Mouse (Mus musculus) liver, embryonic 14.5 days (tissue): Measurements from ENCODE around the gene Bmp8b. TPM values are rescaled to one million over a fixed set of nuclear protein-coding genes. Genes with fewer than 3 reads are reported as not detected.

Source experiments
- ATAC-seq: fragments of 200-750 bp; cut with Nextera tagmentation; 2 replicates; pipeline ENCODE4 v1.8.0; 2017; ENCODE audit warnings: moderate number of reproducible peaks, mild to moderate bottlenecking, moderate library complexity; ENCODE audit not compliant: insufficient read depth
- DNase-seq, 3 experiments: peaks; one replicate each; pipeline ENCODE4 v3.0.0-alpha.2; 2012 to 2013; ENCODE audit warnings: low read depth in 3 of 3, low spot score in 3 of 3
- H3K27ac ChIP-seq: fragments of 300-500 bp; sonication (generic); 2 replicates; pipeline ENCODE4 v1.5.1; 2014; ENCODE audit warnings: moderate library complexity, mild to moderate bottlenecking, control low read depth, inconsistent platforms
- H3K27me3 ChIP-seq: fragments of 300-500 bp; sonication (generic); 2 replicates; pipeline ENCODE4 v1.6.1; 2014; ENCODE audit warnings: mild to moderate bottlenecking, low read length, moderate library complexity; ENCODE audit not compliant: control insufficient read depth, insufficient read depth
- H3K36me3 ChIP-seq: fragments of 300-500 bp; sonication (generic); replicated peaks from 2 replicates; pipeline ENCODE4 v1.6.1; 2014; ENCODE audit warnings: low read depth; ENCODE audit not compliant: control insufficient read depth, insufficient read depth
- H3K4me1 ChIP-seq, 2 experiments: fragments of 200-500 bp in 1 of 2; fragments of 300-500 bp in 1 of 2; sonication (generic) in 1 of 2; replicated peaks; 2 replicates each; pipeline ENCODE4 v1.6.1; 2012 to 2014; ENCODE audit warnings: antibody characterized with exemption in 1 of 2, inconsistent platforms in 1 of 2, low read length in 1 of 2; ENCODE audit not compliant: control insufficient read depth in 2 of 2, insufficient read depth in 2 of 2
- H3K4me2 ChIP-seq: fragments of 300-500 bp; sonication (generic); 2 replicates; pipeline ENCODE4 v1.6.1; 2014; ENCODE audit warnings: low read depth, mild to moderate bottlenecking, control low read depth, moderate library complexity
- H3K4me3 ChIP-seq, 2 experiments: fragments of 200-500 bp in 1 of 2; fragments of 300-500 bp in 1 of 2; sonication (generic) in 1 of 2; 2 replicates each; pipeline ENCODE4 v1.5.1; 2012 to 2014; ENCODE audit warnings: low read depth in 2 of 2, low read length in 2 of 2, mild to moderate bottlenecking in 2 of 2, control low read depth in 1 of 2, inconsistent platforms in 1 of 2, moderate library complexity in 1 of 2; ENCODE audit not compliant: insufficient read depth in 1 of 2
- H3K9ac ChIP-seq: fragments of 300-500 bp; sonication (generic); replicated peaks from 2 replicates; pipeline ENCODE4 v1.6.1; 2014; ENCODE audit warnings: mild to moderate bottlenecking, control low read depth, moderate library complexity
- H3K9me3 ChIP-seq: fragments of 300-500 bp; sonication (generic); 2 replicates; pipeline ENCODE4 v1.6.1; 2016; ENCODE audit warnings: low read length, mixed read lengths; ENCODE audit not compliant: control insufficient read depth
- CTCF ChIP-seq: IDR thresholded peaks from 2 replicates; pipeline ENCODE4 v1.5.1; 2016; ENCODE audit warnings: antibody characterized with exemption, low read depth, control low read depth
- EP300 ChIP-seq: IDR thresholded peaks from 2 replicates; pipeline ENCODE4 v1.6.1; 2016; ENCODE audit warnings: antibody characterized with exemption, low read depth
- WGBS: fragments of 180-500 bp; shearing (Covaris S2); extraction: QIAGEN DNeasy Blood & Tissue Kit; methylation state at CpG from one replicate; pipeline ENCODE4 v1.1.7; 2014; ENCODE audit not compliant: insufficient replicate concordance; 5-methylcytosine and 5-hydroxymethylcytosine counted together
- polyA plus RNA-seq, 2 experiments: library from polyadenylated mRNA; depleted of rRNA in 1 of 2; stranded (reverse) in 1 of 2; unstranded in 1 of 2; fragments of >200 nt; fragmentation: Nextera tagmentation in 1 of 2; extraction: Ambion mirVana in 1 of 2; gene quantifications; 2 replicates each; pipeline versions ENCODE4 v1.2.1 to v1.2.3; 2012 to 2014

The Bmp8b gene
- polyA plus RNA-seq, 2 experiments, result 0.22 to 0.24 TPM

- H3K4me1 ChIP-seq, result peaks cover 0 to 4% of the 10 kb centered on the region in 2 experiments; a peak in 1 of 4 replicates
- H3K9ac ChIP-seq, result no peak overlapping the region
- DNase-seq (peak in 1 of 3 experiments; percentile 24), ATAC-seq (peak; percentile 50; the same call in 1 of the 2 replicates)
- no peaks in the 10 kb centered on the region for H3K27me3 ChIP-seq
- peak; percentile 90 for TF ChIP-seq CTCF
- no peak for TF ChIP-seq EP300
- no peak overlapping the region for H3K4me3 ChIP-seq
- H3K36me3 ChIP-seq, result no peaks in the 10 kb centered on the region
- no peak overlapping the region for H3K4me2 ChIP-seq
- no peaks in the 10 kb centered on the region for H3K9me3 ChIP-seq
- no peak overlapping the region for H3K27ac ChIP-seq
- WGBS, result 63% methylated on average over 20 of the region's 20 CpGs
Observed at GRCm38 (mm10) chr4:123082283-123083163, 22.4 kb upstream of the Bmp8b start.

GRCm38 (mm10) chr4:123083323-123083902 lies 21.6 kb upstream of the Bmp8b start:
- Histone ChIP-seq H3K9me3 (no peaks in the 10 kb centered on the region), H3K27ac (no peak overlapping the region), H3K4me2 (no peak overlapping the region), H3K4me1 (peaks cover 0 to 3% of the 10 kb centered on the region in 2 experiments; a peak in 1 of 4 replicates), H3K9ac (no peak overlapping the region), H3K27me3 (no peaks in the 10 kb centered on the region), H3K4me3 (no peak overlapping the region), H3K36me3 (no peaks in the 10 kb centered on the region)
- 50% methylated on average over 13 of the region's 13 CpGs for WGBS
- DNase-seq (no peak), ATAC-seq (no peak)
- no peak for TF ChIP-seq CTCF
- no peak for TF ChIP-seq EP300

GRCm38 (mm10) chr4:123085290-123085689 lies 19.7 kb upstream of the Bmp8b start:
- H3K36me3 ChIP-seq, result no peaks in the 10 kb centered on the region
- H3K4me2 ChIP-seq, result no peak overlapping the region
- ATAC-seq, result no peak
- H3K27ac ChIP-seq, result no peak overlapping the region
- H3K9me3 ChIP-seq, result no peaks in the 10 kb centered on the region
- TF ChIP-seq CTCF, result no peak
- no peak for TF ChIP-seq EP300
- H3K9ac ChIP-seq, result no peak overlapping the region
- H3K4me1 ChIP-seq, result no peaks in the 10 kb centered on the region
- no peaks in the 10 kb centered on the region for H3K27me3 ChIP-seq
- H3K4me3 ChIP-seq, result no peak overlapping the region
- 60% methylated on average over 2 of the region's 2 CpGs for WGBS
- no peak for DNase-seq

- no peak for DNase-seq
- no peaks in the 10 kb centered on the region for H3K4me1 ChIP-seq
- no peak for ATAC-seq
- WGBS, result 62% methylated on average over 4 of the region's 4 CpGs
- no peak overlapping the region for H3K4me2 ChIP-seq
- H3K9ac ChIP-seq, result no peak overlapping the region
- H3K9me3 ChIP-seq, result no peaks in the 10 kb centered on the region
- no peak for TF ChIP-seq EP300
- no peak overlapping the region for H3K4me3 ChIP-seq
- H3K27ac ChIP-seq, result no peak overlapping the region
- H3K36me3 ChIP-seq, result no peaks in the 10 kb centered on the region
- H3K27me3 ChIP-seq, result no peaks in the 10 kb centered on the region
Observed at GRCm38 (mm10) chr4:123086381-123086780, 18.6 kb upstream of the Bmp8b start.

GRCm38 (mm10) chr4:123092621-123093020 lies 12.3 kb upstream of the Bmp8b start:
- Histone ChIP-seq H3K27me3 (no peaks in the 10 kb centered on the region), H3K9me3 (no peaks in the 10 kb centered on the region), H3K4me2 (no peak overlapping the region), H3K27ac (no peak overlapping the region), H3K36me3 (no peaks in the 10 kb centered on the region), H3K4me3 (no peak overlapping the region), H3K9ac (no peak overlapping the region), H3K4me1 (peaks cover 0 to 3% of the 10 kb centered on the region in 2 experiments; a peak in 1 of 4 replicates)
- TF ChIP-seq CTCF (no peak), EP300 (no peak)
- DNase-seq (no peak), ATAC-seq (no peak)
- 54% methylated on average over 5 of the region's 5 CpGs for WGBS
